Mouse (Mus musculus) midbrain, embryonic 12.5 days (tissue): ENCODE measurements at regions not wholly inside any gene's neighbourhood (a gene's known extent, or its start where the extent isn't known, plus 50 kb on each side); places are given as distances from the start of the nearest gene placed in this dataset.

Experiments used
- ATAC-seq: fragments of 200-750 bp; cut with Nextera tagmentation; 2 replicates; pipeline ENCODE4 v1.8.0; 2017; ENCODE audit warnings: low read depth, moderate TSS enrichment, moderate library complexity; ENCODE audit not compliant: low FRiP score
- H3K27ac ChIP-seq: fragments of 300-500 bp; sonication (generic); replicated peaks from 2 replicates; pipeline ENCODE4 v1.5.1; 2016; ENCODE audit warnings: mild to moderate bottlenecking
- H3K27me3 ChIP-seq: fragments of 300-500 bp; sonication (generic); 2 replicates; pipeline ENCODE4 v1.6.1; 2016; ENCODE audit warnings: mild to moderate bottlenecking
- H3K36me3 ChIP-seq: fragments of 300-500 bp; sonication (generic); 2 replicates; pipeline ENCODE4 v1.6.1; 2016
- H3K4me1 ChIP-seq: fragments of 300-500 bp; sonication (generic); 2 replicates; pipeline ENCODE4 v1.6.1; 2016
- H3K4me2 ChIP-seq: fragments of 300-500 bp; sonication (generic); replicated peaks from 2 replicates; pipeline ENCODE4 v1.6.1; 2016; ENCODE audit warnings: mild to moderate bottlenecking, moderate library complexity
- H3K4me3 ChIP-seq: fragments of 300-500 bp; sonication (generic); 2 replicates; pipeline ENCODE4 v1.5.1; 2016; ENCODE audit warnings: mild to moderate bottlenecking
- H3K9ac ChIP-seq: fragments of 300-500 bp; sonication (generic); replicated peaks from 2 replicates; pipeline ENCODE4 v1.6.1; 2016; ENCODE audit warnings: mild to moderate bottlenecking, moderate library complexity
- H3K9me3 ChIP-seq: fragments of 300-500 bp; sonication (generic); 2 replicates; pipeline ENCODE4 v1.6.1; 2016; ENCODE audit warnings: mild to moderate bottlenecking
- WGBS: fragments of 180-500 bp; shearing (Covaris S2); methylation state at CpG from one replicate; pipeline ENCODE4 v1.1.7; 2016; 5-methylcytosine and 5-hydroxymethylcytosine counted together

- H3K4me1 ChIP-seq, result no peaks in the 10 kb centered on the region
- H3K36me3 ChIP-seq, result no peaks in the 10 kb centered on the region
- 88% methylated on average over 6 of the region's 6 CpGs for WGBS
- no peak overlapping the region for H3K4me2 ChIP-seq
- no peaks in the 10 kb centered on the region for H3K9me3 ChIP-seq
- H3K27ac ChIP-seq, result no peak overlapping the region
- ATAC-seq, result no peak
- H3K27me3 ChIP-seq, result no peaks in the 10 kb centered on the region
- no peak overlapping the region for H3K9ac ChIP-seq
- no peak overlapping the region for H3K4me3 ChIP-seq
Measured at GRCm38 (mm10) chr14:99812741-99813485, 471.6 kb downstream of the Klf12 start.
